Mouse (Mus musculus): ENCODE measurements around the gene Rnf135.
"Not testable (repeated sequence)": the region's sequence is repeated elsewhere in the genome, so short reads cannot be mapped to it uniquely, and the experiment has no call there.

Rnf135 gene

DNA sequence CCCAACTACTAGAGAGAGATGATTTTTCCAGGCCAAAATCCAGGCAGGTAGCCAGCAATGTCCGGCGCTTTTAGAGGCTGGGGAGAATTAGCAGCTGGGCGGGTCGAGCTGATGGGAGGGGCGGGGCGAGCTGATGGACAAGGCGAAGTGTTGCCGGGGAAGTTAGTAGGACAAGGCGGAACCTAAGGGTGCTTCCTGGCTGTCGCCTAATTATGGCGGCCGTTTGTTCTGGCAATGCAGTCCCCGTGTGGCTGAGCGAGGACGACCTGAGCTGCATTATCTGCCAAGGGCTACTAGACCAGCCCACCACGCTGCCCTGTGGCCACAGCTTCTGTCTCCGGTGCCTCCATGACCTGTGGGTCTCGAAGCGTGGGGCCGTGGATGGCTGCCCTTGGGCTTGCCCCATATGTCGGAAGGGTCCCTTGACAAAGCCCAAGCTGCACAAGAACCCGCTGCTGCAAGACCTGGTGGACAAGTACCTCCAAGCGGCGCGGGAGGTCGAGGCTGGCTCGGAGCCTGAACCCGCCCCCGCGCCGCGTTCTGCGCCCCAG, at the start of gene Rnf135:
Rnf135 (plus strand) TSS at position 147 of the 551 bp plus-strand sequence.
- peak; percentile 60 for DNase-seq (ENCODE audit: low spot score)

- DNase-seq (ENCODE audit: low spot score): no peak
Measured at GRCm38 (mm10) chr11:80134744-80135143, 48.9 kb upstream of the Rnf135 start.

DNA sequence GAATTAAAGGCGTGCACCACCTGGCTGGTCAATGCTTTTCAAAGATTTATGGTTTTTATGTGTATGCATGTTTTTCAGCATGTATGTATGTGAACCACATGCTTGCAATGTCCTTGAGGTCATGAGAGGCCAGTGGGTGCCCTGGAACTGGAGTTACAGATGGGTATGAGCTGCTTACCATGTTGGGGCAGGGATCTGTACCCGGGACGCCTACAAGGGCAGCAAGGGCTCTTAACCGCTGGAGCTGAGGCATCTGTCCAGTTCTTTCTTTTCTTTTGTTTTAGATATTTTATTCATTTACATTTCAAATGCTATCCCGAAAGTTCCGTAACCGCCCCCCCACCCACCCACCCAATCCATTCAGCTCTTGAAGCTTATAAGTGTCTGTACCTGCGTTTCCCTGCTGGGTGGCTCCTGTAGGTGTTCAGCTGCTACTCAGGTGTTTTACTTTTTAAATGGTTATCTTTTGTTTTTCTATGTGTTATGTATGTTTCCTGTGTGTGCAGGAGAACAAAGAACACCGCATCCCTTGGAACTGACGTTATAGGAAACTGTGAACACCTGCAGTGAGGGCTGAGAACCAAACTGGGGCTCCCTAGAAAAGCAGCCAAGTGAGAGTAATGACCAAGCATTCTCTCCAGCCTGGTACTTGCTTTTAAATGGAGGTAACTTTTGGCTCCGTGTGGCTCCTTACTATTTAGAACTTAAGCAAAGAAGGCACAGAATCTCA, 47.5 kb upstream of the Rnf135 start:
- DNase-seq (ENCODE audit: low spot score): peak; percentile 35

DNA sequence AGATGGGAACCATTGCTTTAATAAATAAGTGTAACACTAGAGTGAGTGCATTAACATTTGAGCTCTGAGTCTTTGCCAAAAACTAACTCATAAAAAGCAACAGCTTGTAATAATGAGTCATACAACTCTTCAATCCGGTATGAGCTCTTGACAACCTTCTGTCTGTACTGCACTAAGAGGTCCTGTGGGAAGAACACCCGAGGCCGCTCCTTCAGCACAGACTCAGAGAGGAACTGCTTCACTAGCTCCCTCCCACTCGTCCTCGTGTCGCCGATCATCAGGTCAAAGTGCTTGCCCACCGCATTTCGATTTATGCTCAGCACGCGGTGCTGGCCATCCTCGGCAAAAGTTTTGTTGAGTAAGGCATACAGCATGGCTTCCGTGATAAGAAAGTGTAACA, 46.9 kb upstream of the Rnf135 start:
- DNase-seq (ENCODE audit: low spot score): no peak

GRCm38 (mm10) chr11:80137773-80138172, 45.9 kb upstream of the Rnf135 start:
- DNase-seq (ENCODE audit: low spot score): no peak

GRCm38 (mm10) chr11:80141825-80142521, 41.7 kb upstream of the Rnf135 start, which contains the start of gene Tefm:
Gene Tefm (minus strand): TSS chr11:80142175.
- DNase-seq (ENCODE audit: low spot score): peak; percentile 77

GRCm38 (mm10) chr11:80142872-80143271, 40.8 kb upstream of the Rnf135 start:
- no peak for DNase-seq (ENCODE audit: low spot score)

DNA sequence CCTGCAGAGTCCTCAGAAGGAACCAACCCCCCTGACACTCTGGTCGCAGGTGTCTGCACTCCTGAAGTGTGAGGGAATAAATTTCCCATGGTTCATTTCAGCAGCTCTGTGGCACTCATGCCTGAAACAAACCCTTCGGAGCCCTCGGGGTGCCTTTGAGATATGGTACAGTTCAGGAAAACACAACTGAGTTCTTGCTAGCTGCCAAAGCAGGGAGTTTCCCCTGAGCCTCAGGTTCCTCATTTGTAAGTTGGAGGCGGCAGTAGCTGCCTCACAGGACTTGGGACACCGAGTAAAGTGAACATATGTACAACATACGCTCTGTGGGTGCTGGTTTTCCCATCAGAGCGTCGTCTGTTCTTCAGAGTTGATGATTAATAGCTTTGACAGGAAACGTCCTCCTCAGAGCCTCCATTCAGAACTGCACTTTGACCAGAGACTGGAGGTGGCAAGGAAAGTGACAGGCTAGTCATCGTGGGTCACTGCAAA, 37.8 kb upstream of the Rnf135 start:
- no peak for DNase-seq (ENCODE audit: low spot score)

DNA sequence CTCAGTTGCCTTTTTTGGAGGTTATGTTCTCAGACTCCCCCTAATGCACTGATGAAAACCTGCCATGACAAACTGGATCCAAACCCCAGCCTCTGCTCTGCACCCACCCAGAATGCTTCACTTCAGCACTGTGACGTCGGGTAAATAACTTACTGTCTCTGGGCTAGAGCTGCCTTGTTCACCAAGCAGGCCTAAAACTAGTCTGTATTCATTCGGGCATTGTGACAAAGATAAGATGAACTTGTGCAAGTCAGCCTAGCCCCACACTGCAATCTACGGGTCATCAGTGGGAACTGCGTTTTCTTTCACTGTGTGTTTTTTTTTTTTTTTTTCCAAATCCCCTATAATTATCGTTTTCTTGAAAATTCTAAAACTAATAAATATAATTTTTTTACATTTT, 35.9 kb upstream of the Rnf135 start:
- DNase-seq (ENCODE audit: low spot score): no peak

DNA sequence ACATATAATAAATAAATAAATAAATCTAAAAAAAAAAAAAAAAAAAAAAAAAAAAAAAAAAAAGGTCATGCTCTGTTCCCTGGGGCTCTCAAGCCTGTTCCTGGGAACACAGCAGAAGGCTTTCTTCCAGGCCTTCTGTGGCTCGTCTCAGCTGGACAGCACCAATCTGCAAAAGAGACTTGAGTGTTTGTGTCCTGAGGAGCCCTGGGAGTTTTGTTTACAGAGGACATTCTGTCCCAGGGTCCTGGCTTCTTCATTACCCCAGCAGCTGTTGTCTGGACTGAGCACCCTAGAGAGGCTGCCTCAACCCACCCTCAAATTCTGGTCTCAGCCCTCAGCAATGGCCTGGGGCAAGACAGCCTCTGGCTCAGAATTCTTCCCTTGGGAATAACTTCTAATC, 35.3 kb upstream of the Rnf135 start:
- no peak for DNase-seq (ENCODE audit: low spot score)

DNA sequence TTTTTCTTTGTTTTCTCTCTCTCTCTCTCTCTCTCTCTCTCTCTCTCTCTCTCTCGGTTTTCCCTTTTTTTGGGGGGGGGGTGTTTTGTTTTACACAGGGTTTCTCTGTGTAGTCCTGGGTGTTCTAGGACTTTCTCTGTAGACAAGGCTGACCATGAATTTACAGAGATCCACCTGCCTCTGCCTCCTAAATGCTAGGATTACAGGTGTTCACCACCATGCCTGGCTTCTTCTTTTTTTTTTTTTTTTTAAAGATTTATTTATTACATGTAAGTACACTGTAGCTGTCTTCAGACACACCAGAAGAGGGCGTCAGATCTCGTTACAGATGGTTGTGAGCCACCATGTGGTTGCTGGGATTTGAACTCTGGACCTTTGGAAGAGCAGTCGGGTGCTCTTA, 34.7 kb upstream of the Rnf135 start:
- DNase-seq (ENCODE audit: low spot score): not testable (repeated sequence)

DNA sequence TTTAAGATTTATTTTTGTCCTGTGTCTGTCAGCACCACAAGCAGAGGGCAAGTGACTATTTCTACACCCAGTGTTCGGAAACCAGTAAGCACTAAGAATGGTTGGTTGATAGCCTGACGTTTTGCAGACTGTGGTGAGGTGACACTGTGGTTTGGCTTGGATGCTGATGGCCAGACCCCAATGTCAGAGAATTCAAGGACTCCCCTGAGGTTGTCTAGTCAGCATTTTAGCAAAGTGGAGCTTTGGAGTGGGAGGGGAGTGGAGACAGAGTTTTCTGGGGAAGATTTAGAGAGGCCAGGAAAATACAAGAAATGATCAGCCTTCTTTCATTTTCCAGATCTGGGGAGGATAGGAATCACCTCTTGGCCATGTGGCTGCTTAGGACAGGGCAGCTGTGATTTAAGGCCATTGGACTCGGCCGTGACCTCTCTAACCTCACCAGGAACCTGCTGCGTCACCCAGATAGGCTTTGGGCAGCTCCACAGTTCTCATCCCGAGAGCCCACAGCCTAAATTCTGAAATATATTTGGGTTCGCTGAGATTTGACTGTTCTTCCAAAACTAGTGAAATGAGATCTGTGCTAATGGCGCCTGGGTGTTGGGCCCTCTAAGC, 34.1 kb upstream of the Rnf135 start:
- no peak for DNase-seq (ENCODE audit: low spot score)

DNA sequence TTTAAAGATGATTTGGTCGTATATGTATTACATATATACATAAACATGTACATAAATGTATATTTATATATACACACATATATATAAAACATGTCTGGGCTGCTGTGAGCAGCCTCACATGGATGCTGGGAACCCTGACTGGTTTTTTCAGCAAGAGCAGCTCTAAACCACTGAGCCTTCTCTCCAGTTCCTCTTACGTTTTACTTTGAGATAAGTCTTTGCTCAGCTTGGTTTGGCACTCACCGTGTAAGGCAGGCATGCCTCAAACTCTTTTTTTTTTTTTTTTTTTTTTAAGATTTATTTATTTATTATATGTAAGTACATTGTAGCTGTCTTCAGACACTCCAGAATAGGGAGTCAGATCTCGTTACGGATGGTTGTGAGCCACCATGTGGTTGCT, 33.1 kb upstream of the Rnf135 start:
- DNase-seq (ENCODE audit: low spot score): no peak

DNA sequence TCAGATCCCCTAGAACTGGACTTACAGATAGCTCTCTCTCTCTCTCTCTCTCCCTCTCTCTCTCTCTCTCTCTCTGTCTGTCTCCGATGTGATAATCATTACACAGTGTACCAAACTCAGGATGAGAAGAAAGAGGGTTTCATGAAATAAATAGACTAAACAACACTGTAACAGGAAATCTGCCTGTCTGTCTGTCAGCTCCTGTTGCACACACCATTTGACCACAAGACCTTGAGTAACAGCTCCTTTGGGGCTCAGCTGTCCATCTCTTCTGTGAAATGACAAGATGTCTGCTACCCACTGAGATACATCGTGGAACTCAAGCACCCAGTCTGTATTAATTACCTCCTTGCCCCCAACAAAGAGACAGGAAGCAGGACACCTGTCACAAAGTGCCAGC, 32.1 kb upstream of the Rnf135 start:
- DNase-seq (ENCODE audit: low spot score): no peak

- DNase-seq (ENCODE audit: low spot score): no peak
Measured at GRCm38 (mm10) chr11:80152376-80152775, 31.3 kb upstream of the Rnf135 start.

GRCm38 (mm10) chr11:80153857-80154495, 29.7 kb upstream of the Rnf135 start, which contains the start of gene Adap2:
Gene Adap2 (plus strand): TSS chr11:80154105.
- DNase-seq (ENCODE audit: low spot score): peak; percentile 82

DNA sequence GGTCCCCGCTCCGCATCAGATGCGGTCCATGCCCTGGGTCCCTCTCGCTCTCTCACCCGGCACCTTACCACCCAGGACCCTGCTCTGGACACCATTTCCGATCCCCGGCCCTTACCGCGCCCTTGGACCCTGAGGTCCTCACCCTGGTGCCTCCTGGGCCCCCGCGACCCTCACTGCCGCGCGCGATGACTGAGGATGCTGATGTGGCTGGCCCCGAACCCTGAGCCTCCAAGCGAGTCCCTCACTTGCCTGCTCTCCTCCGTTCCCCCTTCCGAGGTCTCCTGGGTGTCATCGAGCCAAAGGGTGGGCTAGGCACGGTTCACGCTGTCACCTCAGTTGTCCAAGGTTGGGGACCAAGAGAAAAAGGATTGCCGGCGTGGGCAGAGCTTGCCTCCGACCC, 29.1 kb upstream of the Rnf135 start:
- no peak for DNase-seq (ENCODE audit: low spot score)

GRCm38 (mm10) chr11:80155541-80155940, 28.1 kb upstream of the Rnf135 start:
- DNase-seq (ENCODE audit: low spot score): no peak

GRCm38 (mm10) chr11:80155961-80156360, 27.7 kb upstream of the Rnf135 start:
- no peak for DNase-seq (ENCODE audit: low spot score)

GRCm38 (mm10) chr11:80156841-80157240, 26.8 kb upstream of the Rnf135 start:
- DNase-seq (ENCODE audit: low spot score): no peak

DNA sequence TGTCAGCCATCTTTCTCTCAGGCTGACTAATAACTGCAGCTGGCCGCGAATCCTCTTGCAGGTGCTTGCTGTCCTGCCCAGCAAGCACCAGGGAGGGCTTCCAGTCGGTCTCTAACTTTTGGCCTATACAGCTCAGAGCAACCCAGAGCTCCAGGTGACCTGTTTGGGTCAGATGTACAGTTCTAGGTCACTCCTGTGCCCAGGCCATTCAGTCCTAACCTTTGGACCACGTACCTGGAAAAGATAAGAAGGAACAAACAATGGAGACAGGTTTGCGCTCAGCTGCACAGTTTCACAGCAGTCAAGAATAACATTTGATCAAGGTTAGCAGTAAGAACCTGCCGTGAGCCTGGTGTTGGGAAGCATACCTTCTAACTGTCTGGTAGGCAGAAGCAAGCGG, 24.6 kb upstream of the Rnf135 start:
- DNase-seq (ENCODE audit: low spot score): no peak

GRCm38 (mm10) chr11:80161041-80161440, 22.6 kb upstream of the Rnf135 start:
- no peak for DNase-seq (ENCODE audit: low spot score)

All from T-cell, adult 2 months (primary cell).